Mouse (Mus musculus) spleen, postnatal 4 days (tissue): ENCODE results near the gene Gstt2.
"Not testable (repeated sequence)": the region's sequence is repeated elsewhere in the genome, so short reads cannot be mapped to it uniquely, and the experiment has no call there.

Experiments used
- DNase-seq, 2 experiments: peaks; one replicate each; pipeline ENCODE4 v3.0.0; 2022; ENCODE audit warnings: low spot score in 2 of 2

Gstt2 gene

GRCm38 (mm10) chr10:75855416-75855981, 18.3 kb upstream of the Gstt2 start:
- no peak for DNase-seq

GRCm38 (mm10) chr10:75854791-75855190, 17.6 kb upstream of the Gstt2 start:
- no peak for DNase-seq

- no peak for DNase-seq
Observed at GRCm38 (mm10) chr10:75854096-75854495, 16.9 kb upstream of the Gstt2 start.

- peak; percentile 85 to 92 for DNase-seq
Observed at GRCm38 (mm10) chr10:75853452-75853851, 16.2 kb upstream of the Gstt2 start.

- no peak for DNase-seq
Observed at GRCm38 (mm10) chr10:75852539-75853125, 15.4 kb upstream of the Gstt2 start.

GRCm38 (mm10) chr10:75851681-75852080, 14.5 kb upstream of the Gstt2 start:
- no peak for DNase-seq

- no peak for DNase-seq
Observed at GRCm38 (mm10) chr10:75851076-75851475, 13.9 kb upstream of the Gstt2 start.

- no peak for DNase-seq
Observed at GRCm38 (mm10) chr10:75848382-75848781, 11.2 kb upstream of the Gstt2 start.

GRCm38 (mm10) chr10:75845306-75845930, 8.2 kb upstream of the Gstt2 start:
- peak in 1 of 2 experiments; percentile 69 for DNase-seq

- DNase-seq = no peak
Observed at GRCm38 (mm10) chr10:75844800-75845199, 7.6 kb upstream of the Gstt2 start.

GRCm38 (mm10) chr10:75843898-75844297, 6.7 kb upstream of the Gstt2 start:
- not testable (repeated sequence) for DNase-seq

- no peak for DNase-seq
Observed at GRCm38 (mm10) chr10:75839092-75839491, 1.9 kb upstream of the Gstt2 start.

GRCm38 (mm10) chr10:75835761-75836531, 1.3 kb downstream of the Gstt2 start:
- peak in 1 of 2 experiments; percentile 34 for DNase-seq

- DNase-seq = peak; percentile 75 to 81
Observed at GRCm38 (mm10) chr10:75835307-75835706, 1.9 kb downstream of the Gstt2 start.

GRCm38 (mm10) chr10:75834721-75835120, 2.5 kb downstream of the Gstt2 start:
- no peak for DNase-seq

GRCm38 (mm10) chr10:75834250-75834649, 3.0 kb downstream of the Gstt2 start:
- peak; percentile 77 to 90 for DNase-seq

- peak in 1 of 2 experiments; percentile 40 for DNase-seq
Observed at GRCm38 (mm10) chr10:75833456-75834080, 3.7 kb downstream of the Gstt2 start.

- peak; percentile 71 to 86 for DNase-seq
Observed at GRCm38 (mm10) chr10:75832272-75832895, 4.8 kb downstream of the Gstt2 start.

GRCm38 (mm10) chr10:75830275-75830670, 7.0 kb downstream of the Gstt2 start:
- no peak for DNase-seq

- no peak for DNase-seq
Observed at GRCm38 (mm10) chr10:75829529-75830274, 7.5 kb downstream of the Gstt2 start.

GRCm38 (mm10) chr10:75828500-75828931, 8.7 kb downstream of the Gstt2 start:
- DNase-seq = no peak
